Mouse (Mus musculus) CD4-positive, CD25-positive, alpha-beta regulatory T cell, adult 4 months (primary cell): ENCODE results near the gene Dydc2. TPM values are rescaled to one million over a fixed set of nuclear protein-coding genes. Genes with fewer than 3 reads are reported as not detected.
"Not testable (repeated sequence)": the region's sequence is repeated elsewhere in the genome, so short reads cannot be mapped to it uniquely, and the experiment has no call there.

Experiments used
- ATAC-seq: one replicate; pipeline ENCODE4 v1.8.0; 2017
- polyA plus RNA-seq, 2 experiments: library from polyadenylated mRNA; unstranded; fragments of 100-300 nt; shearing (Covaris generic); gene quantifications; one replicate each; pipeline ENCODE4 v1.2.1; 2017

The Dydc2 gene
- polyA plus RNA-seq: not detected

DNA sequence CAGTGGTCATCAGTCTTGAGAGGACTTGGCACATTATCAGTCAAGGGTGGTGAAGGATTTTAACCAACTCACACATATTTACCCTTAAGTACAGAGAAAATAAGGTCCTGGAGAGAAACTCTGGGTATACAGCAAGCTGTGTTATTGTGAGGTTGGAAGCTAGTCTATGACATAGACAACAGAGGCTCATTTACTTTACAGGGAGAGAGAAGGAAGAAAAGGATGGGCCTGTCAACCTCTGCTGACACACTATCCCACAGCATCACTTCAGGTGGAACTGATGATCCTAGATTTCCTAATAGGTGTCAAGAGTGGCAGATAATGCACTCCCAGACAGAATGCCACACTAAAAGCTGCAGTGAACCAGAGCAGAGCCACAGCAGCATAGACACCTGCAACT lies at the start of gene Dydc2:
TSS of gene Dydc2 (minus strand) at position 101 of the 400 bp plus-strand sequence.
- no peak for ATAC-seq

DNA sequence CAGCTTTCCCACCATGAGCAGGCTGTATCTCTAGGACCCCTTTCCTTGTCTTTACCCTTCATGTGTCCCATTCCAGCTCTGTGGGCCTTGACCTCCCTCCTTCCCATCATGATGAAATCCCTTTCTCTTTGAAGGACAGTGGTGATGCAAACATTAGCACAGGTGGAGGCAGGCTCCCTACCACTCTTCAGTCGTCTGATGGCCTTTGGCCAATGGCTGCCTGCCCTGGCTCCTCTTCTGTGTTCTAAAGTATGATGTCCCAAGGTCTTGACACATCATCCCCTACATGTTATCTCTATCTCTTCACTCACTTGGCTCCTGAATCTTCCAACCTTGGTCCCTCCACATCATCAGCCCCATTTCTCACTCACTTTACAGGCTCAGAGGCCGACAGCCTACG lies 47.3 kb upstream of the Dydc2 start:
- ATAC-seq: no peak

DNA sequence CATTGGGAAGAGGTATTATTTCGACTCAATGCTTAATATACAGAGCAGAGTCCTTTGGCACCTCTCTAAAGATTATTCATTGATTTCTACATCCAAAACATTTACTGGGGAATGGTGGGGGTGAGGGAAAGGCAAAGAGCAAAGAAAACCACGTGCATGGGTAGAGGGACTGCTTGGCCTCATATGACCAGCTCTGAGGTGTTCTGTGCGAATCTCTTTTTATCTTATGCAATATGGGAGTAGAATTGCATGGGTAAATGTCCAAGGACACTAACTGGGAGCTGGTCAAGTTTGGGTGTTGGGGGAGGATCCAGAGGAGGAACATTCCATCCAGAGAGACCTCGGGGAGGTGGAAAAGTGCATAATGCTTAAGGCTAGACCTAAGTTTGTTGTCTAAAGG lies 43.9 kb upstream of the Dydc2 start:
- ATAC-seq: no peak

DNA sequence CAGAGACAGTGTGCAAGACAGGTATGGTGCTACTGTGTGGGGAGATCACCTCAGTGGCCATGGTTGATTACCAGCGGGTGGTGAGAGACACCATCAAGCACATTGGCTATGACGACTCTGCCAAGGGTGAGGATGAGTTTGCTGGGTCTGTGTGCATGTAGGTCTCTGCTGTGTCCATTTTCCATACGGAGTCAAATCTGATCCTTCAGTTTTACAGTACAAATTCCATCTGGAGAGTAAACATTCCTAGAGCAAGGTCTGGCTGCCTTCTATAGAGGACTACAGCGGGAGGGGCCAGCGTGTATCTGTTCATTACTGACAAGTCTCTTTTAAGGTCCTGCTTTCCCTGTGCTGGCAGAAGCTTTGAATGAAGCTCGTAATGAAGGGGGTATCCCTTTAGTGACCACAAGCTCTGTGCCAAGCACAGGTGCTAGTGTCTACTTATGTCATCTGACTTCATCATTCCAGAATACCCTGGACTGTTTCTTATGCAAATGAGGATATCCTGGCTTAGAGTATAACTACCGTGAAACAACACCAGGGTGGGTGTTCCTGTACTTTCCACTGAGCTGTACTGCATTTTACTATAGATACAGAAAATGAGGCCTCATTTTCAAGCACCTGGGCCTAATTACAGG lies 42.1 kb upstream of the Dydc2 start:
- ATAC-seq: no peak

DNA sequence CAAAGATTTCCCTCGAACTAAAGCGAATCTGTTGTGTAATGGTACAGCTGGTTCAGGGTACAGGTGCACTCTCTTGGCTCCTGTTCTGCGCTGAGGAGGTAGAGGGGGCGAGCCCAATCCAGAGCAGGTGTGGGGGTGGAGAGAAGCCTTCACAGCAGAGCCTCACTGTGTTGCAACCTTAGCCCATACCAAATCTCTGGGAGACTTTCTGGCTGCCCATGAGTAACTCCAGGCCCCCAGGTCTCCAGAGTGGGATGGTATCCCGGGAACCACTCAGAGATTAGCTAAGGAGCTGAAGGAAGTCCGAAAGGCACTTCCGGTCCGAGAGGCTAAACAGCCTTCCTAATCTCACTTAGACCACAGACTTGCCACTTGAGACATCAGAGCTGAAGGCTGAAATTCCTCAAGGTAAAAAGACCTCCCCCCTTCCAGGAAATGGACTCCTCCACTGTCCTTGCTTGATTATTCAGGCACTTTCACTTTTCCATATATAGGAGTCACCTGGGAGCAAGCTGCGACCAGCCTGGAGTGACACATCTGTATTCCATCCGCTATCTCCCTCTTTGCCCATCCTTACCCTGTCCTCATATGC lies 35.9 kb upstream of the Dydc2 start, which contains the start of gene Mat1a:
TSS of gene Mat1a (plus strand) at position 183 of the 592 bp plus-strand sequence.
- ATAC-seq: no peak

DNA sequence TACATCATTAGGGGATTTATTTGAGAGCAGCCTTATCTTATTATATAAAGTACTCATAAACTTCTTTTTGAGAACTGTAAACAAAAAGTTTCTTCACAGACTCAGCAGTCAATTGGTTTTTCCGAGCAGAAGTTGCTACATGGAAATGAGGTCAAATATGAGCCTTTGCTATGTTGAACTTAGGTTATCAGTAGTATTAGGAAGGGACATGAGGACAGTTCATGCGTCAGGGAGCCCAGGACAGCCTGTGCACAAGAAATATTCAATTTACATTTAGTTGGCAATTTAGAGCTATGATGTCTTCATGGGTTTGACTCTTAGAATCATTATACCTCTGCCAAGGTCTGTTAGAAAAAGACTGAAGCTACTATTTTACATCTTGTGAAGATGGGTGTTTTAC lies 33.3 kb upstream of the Dydc2 start:
- ATAC-seq: no peak

DNA sequence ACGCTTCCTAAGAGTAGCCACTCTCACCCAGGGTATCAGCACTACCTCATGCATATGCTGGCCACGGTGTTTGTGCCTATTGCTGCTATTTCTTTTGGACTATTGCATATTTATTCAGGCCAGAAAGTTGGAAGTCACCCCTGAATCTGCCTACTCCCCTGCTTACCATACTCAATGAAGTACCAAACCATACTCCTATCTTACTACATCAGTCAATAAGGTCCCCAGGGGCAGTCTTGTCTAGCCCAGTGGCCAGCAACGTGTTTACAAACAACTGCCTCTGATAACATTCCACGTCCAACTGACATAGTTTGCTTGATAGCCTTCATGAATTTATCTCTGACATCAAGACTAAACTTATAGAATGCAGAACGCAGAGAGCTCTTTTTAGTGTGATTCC lies 32.2 kb upstream of the Dydc2 start:
- no peak for ATAC-seq

DNA sequence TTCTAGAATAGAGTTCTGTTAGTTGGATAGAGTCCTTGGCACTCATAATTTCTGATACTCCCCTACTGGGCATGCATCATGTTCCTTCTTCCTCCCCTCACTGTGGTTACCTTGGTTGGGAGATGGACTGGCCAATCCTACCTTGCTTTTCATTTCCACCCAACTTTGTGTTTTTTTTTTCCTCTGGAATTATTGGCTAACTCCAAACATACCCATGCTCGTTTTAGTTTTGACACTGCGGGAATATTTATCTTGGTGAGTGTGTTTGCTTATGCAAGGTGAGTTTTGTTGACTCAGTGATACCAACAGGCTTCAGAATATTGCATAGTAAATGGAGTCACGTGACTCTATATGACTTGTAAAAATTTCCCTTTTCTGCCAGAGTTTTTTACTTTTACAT lies 31.7 kb upstream of the Dydc2 start:
- no peak for ATAC-seq

DNA sequence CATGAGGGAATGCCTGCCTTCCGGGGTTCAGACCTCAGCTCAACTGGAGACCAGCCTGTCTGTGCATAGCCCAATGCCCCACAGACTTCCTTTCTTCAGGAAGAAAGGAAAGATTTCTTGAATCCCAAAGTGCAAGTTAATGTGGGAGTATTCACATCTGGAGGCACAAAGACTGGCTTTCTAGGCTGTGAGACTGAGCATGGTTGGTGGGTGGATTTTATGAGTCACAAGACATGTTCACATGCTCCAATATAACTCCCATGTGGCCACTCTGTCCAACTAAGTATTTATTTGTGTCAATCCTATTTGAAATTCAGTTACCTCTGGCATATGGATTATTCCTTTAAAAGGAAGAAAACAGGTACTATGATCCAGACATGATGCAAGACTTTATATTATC lies 29.7 kb upstream of the Dydc2 start:
- no peak for ATAC-seq

DNA sequence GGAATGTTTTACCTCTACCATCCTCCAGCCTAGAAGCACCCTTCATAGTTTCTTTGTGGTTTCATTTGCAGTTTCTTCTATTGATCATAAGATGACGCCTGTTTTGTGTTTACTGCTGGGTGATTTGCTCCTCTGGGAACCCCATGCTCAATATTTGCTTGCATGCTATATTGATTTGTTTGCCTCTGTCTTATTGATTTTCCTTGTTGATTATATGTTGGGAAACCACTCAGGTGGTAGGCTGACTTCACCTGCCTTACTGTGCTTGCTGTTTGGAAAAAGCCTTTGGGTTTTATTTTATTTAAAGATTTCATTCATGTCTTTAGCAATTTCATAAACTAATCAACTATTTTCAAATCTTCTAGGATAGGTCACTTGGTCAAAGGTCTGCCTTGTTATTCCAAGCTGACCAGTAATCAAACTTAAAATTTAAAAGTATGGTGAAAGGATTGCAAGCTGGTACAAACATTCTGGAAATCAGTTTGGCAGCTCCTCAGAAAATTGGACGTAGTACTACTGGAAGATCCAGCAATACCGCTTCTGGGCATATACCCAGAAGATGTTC lies 27.4 kb upstream of the Dydc2 start:
- no peak for ATAC-seq

DNA sequence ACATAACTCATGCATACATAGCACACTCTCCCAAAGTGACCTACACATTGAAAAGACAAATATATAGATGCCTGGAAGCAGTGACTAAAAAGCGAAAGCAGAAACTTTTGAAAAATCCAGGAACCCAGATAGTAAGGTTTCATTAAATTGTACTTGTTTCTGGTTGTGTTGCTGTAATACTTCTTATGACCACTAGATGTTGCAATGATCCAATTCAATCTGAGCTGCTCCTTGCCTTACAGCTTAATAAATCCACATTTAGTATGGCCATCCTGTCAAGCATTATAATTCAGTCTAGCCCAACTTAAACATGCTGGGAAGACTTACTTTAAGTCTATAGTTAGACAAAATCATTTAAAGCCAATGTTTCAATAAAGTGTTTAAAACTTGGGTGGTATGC lies 25.1 kb upstream of the Dydc2 start:
- ATAC-seq: no peak

DNA sequence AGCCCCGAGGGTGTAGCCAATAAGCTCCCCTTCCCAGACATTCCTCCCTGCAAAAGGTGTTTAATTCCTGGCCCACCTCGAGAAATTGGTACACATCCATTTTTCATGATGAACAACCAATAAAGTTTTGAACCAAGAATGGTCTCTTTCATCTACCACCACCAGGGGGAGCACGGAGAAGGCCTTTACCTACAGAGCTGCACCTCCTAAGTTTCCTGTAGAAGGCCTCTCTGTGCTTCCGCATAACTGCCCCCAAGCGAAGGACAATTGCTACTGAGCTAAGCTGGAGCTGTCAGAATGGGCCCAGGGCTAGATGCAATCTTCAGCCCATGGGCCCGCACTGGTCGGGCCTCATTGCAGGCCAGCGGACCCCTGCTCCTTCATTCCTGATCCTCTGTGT lies 21.8 kb upstream of the Dydc2 start:
- no peak for ATAC-seq

DNA sequence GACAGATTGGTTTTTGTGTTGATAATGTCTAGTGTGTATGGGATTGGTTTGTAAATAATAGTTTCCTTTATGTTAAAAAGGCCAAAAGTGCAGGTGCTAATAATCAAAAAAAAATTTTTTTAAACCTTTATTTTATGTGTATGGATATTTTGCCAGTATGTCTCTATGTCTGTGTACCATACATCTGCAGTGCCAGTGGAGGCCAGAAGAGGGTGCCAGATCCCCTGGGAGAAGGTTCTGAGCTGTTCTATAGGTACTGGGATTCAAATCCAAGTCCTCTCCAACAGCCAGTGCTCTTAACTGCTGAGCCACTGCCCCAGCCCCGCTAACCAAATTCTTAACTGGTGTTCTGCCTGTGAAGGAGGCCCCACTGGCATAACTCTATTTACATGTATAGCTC lies 18.5 kb upstream of the Dydc2 start:
- no peak for ATAC-seq

DNA sequence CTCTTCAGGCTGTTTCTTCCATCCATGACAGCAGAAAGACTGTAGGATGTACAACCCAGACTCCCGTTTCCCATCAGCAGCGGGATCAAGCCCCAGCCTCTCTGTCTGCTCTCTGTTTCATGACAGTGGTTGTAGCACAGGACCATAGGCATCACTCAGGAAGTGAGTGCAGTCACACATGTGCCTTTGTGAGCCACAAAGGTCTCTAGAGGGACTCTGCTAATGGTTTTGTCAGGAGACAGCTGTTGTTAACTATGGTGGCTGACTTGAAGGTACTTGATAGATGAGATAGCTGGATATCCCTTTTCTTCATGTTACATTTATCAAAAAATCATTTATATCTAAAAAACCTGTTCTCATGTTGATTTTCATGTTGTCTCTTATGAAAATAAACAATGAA lies 13.4 kb upstream of the Dydc2 start:
- ATAC-seq: no peak

DNA sequence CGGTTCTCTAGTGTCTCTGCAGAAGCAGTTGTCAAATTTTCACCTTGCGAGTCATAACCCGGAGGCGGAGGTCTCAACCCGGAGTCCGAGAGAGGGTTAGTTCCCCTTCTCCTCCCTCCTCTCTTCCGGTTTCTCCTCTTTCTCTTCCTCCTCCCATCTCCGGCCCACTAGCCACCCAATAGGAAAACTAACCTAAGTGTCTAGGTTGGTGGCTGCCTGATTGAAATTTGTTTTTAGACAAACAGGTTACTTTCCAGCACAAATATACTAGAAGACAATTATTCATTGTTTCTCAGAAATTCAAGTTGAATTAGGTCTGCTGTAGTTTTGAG lies 3.9 kb upstream of the Dydc2 start:
- no peak for ATAC-seq

DNA sequence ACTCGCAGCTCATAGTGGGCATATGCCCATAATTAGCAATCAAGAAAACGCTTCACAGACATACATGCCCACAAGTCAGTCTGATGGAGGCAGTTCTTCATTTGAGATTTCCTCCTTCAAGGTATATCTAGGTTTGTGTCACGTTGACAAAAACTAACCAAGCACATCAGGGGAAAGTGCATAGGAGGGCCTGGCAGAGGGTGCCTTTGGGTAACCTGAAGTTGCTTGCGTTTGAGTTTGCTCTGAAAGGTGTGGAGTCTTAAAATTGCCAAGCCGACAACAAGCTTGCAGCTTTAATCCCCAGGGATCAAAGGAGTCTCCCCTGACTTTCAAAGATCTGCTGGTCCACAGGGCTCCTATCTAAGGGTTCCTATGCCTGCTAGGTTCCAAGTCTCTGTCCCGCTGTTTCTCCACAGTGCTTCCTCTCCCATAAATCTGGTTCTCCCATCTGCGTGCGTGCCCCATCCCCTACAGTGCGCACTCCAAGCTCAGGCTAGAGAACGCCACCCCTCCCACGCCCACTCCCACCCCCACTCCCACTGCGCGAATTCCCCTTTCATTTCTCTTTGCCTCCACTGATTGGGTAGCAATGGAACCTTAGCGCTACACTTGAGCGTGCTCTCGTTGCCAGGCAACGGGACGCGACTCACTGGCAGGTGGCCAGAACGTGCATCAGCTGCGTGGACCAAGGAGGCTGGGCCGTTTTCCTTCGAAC lies 3.4 kb upstream of the Dydc2 start, which contains the start of gene Dydc1:
TSS of gene Dydc1 (plus strand) at position 683 of the 715 bp plus-strand sequence.
- no peak for ATAC-seq

DNA sequence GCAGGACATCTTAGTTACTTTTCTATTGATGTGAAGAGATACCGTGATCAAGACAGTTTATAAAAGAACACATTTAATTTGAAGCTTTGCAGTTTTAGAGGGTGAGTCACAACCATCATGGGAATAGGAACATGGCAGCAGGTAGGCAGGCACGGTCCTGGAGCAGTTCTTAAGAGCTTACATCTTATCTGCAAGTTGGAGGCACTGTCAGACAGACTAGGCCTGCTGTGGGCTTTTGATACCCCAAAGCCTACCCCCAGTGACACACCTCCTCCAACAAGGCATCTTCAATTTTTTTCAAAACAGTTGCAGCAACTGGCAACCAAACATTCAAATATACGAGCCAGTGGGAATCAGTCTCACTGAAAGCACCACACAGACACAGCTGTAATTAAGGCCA lies 1.3 kb upstream of the Dydc2 start:
- no peak for ATAC-seq

DNA sequence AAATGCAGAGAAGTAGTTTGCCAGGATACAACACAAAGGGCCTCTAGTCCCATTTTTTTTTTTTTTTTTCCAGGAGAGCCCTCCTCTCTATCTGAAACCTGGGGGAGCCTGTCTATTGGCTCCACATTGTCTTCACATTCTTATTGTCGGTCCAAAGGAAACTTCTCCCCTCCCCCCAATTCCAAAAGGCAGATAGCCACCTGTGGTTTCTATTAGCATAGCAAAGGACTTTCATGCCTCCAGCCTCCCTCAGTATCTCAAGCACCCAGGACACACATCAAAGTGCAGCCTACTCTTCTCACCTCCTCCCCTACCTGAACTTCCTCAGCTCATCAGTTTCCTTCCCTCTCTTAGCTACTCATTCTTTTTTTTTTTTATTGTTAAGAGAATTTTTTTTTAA lies 2.6 kb downstream of the Dydc2 start:
- no peak for ATAC-seq

DNA sequence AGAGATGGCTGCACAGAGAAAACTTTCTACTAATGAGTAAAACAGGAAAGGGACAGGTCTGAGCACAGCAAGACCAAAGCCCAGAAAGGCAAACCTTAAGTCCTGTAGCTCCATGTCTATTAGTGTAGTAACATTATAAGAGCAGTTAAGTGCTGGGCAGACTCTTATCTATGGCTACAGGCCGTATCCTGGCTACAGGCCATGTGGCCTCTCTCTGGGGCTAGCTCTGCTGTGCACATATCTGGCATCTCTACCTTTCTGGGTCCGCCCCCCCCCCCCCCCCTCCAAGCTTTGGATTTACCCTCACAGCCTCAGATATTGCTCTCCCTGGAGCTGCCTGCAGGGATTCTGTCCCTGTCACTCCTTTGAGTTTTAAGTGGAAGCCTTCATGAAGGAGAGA lies 3.8 kb downstream of the Dydc2 start:
- ATAC-seq: no peak

DNA sequence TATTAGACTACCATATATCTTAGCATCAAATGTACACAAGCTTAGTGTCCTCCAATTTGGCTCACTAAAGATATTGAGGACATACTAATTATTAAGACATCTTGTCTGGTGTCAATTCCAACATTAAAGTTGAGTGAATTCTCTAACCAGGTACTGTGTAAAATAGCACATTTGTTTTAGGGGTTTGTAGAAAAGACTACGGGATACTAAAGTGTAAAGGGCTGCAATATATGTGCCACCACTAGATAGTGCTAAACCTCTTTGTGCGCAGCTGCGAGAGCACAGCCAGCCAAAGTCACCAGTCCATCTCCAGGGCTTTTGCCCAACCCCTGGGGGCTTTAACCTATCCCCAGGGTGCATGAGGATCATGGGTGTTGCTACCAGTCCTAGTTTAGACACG lies 15.8 kb downstream of the Dydc2 start:
- not testable (repeated sequence) for ATAC-seq

DNA sequence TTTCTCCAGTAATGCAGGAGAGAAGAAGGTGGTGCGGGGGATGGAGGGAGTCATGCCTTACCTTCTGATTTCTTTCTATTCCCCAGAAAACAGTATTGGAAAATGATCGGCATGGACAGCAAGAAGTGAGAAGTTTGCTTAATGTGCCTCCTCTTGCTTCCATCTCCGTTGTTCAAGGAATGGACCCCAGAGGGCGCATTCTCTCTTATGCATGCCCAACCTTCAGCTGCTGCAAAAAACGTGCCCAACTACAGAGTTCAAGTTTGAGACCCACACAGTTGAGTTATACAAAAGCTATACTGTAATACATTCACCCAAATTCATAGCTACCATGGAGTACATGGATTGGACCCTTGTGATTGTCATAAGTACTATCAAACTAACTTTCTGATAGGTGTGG lies 16.5 kb downstream of the Dydc2 start:
- no peak for ATAC-seq

DNA sequence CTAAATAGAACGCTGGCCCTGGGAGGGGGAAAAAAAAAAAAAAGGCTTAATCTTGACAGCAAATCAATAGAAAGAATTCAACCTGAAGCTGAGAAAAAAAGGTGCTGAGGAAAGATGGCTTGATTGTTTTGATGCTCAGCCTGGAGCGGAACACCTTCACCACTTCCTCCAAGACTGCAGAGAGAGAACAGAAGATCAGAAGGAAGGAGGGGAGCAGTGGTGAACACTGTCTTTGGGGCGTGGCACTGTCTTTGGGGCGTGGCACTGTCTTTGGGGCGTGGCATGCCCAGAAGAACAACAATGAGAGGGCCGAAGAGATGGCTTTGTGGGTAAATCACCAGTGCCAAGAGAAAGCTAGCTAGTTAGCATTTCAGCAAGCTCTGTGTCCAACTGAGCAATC lies 18.5 kb downstream of the Dydc2 start:
- ATAC-seq: peak; percentile 84

DNA sequence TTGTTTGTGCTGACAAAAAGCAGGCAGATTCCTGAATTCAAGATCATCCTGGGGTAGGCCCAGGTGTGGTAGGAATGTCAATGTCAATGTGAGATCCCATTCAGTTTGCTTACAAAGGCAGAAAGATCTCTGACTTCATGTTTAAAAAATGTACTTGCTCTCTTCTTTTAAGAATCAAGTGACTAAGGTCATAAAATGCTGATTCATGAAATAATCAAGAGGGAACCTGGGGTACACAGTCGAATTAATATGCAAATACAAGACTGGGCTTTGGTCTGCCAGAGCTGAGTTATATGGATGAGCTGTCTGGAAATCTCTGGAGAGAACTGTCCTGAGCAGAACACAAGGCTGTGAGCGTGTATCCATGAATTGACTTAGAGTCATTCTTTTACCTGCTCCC lies 21.6 kb downstream of the Dydc2 start:
- no peak for ATAC-seq
